In the genomic region with DNA sequence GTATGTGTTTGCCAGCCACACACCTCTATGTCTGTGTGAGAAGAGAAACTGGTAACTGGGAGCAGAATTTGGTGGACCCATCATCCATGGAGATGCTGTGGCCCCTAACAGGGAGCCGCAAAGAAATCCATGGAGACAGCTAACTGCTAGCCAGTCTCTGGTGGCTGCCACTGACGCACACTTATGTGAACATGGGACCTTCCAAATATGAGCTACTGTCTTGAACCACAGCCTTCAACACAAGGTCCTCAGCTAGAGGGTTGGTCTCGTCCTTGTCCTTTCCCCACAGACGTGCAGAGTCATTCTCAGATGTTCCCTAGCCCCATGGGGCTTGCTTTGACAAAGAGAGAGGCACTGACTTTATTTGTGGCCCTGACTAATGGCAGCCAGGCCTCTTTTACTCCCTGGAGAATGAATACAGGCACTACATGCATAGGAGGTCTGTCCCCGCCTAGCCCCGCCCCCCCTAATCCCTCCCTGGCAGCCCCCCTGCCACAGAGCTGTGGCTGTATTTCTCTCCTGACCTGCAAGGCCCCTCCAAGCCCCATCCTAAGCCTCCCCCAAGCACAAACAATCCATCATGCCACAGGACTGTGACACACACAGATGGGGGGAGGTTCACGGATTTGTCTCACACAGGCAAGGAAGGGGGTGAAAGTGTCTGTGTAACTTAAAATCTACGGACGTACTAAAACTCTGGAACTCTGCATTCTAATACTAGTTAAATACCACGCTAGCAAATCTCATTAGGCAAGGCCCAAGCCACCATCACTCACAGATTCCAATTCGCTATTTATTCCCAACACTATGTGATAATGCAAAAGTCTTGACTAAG, we compare ENCODE assay signal across 11 mouse cellular contexts. TPM values are rescaled to one million over a fixed set of nuclear protein-coding genes. Genes with fewer than 3 reads are reported as not detected.
A peak's percentile ranks its signal among the peaks of the same experiment; 100 is the strongest.
DNase-seq lines count a peak whose midpoint lies in the region; ATAC-seq and TF ChIP-seq lines count a peak whose summit lies in the region.
"Had no signal": no experiment of that assay in that cellular context is flagged by ENCODE, and none has a peak within 500 bp of the region (broad histone marks: within the 10 kb centered on the region; RNA-seq: fewer than 3 reads in every experiment).

No protein-coding gene starts in this region.

- no peak for DNase-seq in forebrain, embryonic 11.5 days (ENCODE audit: low spot score)
- no peak for DNase-seq in forebrain, postnatal 0 days
- no peak for DNase-seq in lung, postnatal 25 days (ENCODE audit: low spot score)
- peak; percentile 73 for DNase-seq in embryo, embryonic 9.5 days (ENCODE audit: extremely low spot score)
- no peak for DNase-seq in adipocyte (ENCODE audit: low spot score)
- DNase-seq: cerebellum, postnatal 36 days; spleen, adult 18-20 months had no signal

- no peak overlapping the region for H3K4me2 ChIP-seq in forebrain, embryonic 11.5 days (ENCODE audit: low read depth, low read length, severe bottlenecking)
- no peak overlapping the region for H3K4me2 ChIP-seq in forebrain, postnatal 0 days (ENCODE audit: low read depth)
- H3K4me2 ChIP-seq in lung, embryonic 16.5 days (ENCODE audit: low read depth, low read length), result no peak overlapping the region
- H3K4me2 ChIP-seq in neural tube, embryonic 13.5 days, result no peak overlapping the region
- no peak overlapping the region for H3K4me2 ChIP-seq in intestine, embryonic 16.5 days (ENCODE audit: low read depth, low read length)

- H3K9me3 ChIP-seq in forebrain, embryonic 11.5 days (ENCODE audit: control insufficient read depth, low read length), result no peaks in the 10 kb centered on the region
- H3K9me3 ChIP-seq in forebrain, postnatal 0 days (ENCODE audit: low read length), result no peaks in the 10 kb centered on the region
- H3K9me3 ChIP-seq in lung, embryonic 16.5 days (ENCODE audit: control insufficient read depth, low read length), result no peaks in the 10 kb centered on the region
- no peaks in the 10 kb centered on the region for H3K9me3 ChIP-seq in neural tube, embryonic 13.5 days
- no peaks in the 10 kb centered on the region for H3K9me3 ChIP-seq in intestine, embryonic 16.5 days (ENCODE audit: control insufficient read depth, low read length)

- H3K4me3 ChIP-seq in forebrain, embryonic 11.5 days (ENCODE audit: low read depth, low read length), result no peak overlapping the region
- H3K4me3 ChIP-seq in forebrain, postnatal 0 days (ENCODE audit: low read depth, low read length), result no peak overlapping the region
- H3K4me3 ChIP-seq in lung, embryonic 16.5 days (ENCODE audit: low read length), result no peak overlapping the region
- H3K4me3 ChIP-seq in neural tube, embryonic 13.5 days, result no peak overlapping the region
- no peak overlapping the region for H3K4me3 ChIP-seq in intestine, embryonic 16.5 days (ENCODE audit: low read length)

- H3K4me1 ChIP-seq in forebrain, embryonic 11.5 days (replicated peaks; ENCODE audit: control insufficient read depth, insufficient read depth, low read length), result peaks cover 15% of the 10 kb centered on the region; the same call in 1 of the 2 replicates
- peaks cover 3% of the 10 kb centered on the region; the same call in 1 of the 2 replicates for H3K4me1 ChIP-seq in forebrain, postnatal 0 days (ENCODE audit: insufficient read depth)
- H3K4me1 ChIP-seq in lung, embryonic 16.5 days (replicated peaks; ENCODE audit: control insufficient read depth, insufficient read depth, low read length), result peaks cover 14% of the 10 kb centered on the region
- H3K4me1 ChIP-seq in neural tube, embryonic 13.5 days (replicated peaks), result peaks cover 56% of the 10 kb centered on the region
- peaks cover 18% of the 10 kb centered on the region for H3K4me1 ChIP-seq in intestine, embryonic 16.5 days (ENCODE audit: control insufficient read depth, insufficient read depth, low read length)

- no peak for TF ChIP-seq CTCF in forebrain, postnatal 0 days (IDR thresholded peaks at IDR 0.05; ENCODE audit: low read depth)

- 0 out of 2 replicates have a peak overlapping the region, but pooled peaks have one; percentile 8 for H3K9ac ChIP-seq in forebrain, embryonic 11.5 days (ENCODE audit: low read length)
- H3K9ac ChIP-seq in forebrain, postnatal 0 days, result no peak overlapping the region
- no peak overlapping the region for H3K9ac ChIP-seq in lung, embryonic 16.5 days (ENCODE audit: low read length)
- no peak overlapping the region for H3K9ac ChIP-seq in neural tube, embryonic 13.5 days
- H3K9ac ChIP-seq in intestine, embryonic 16.5 days (ENCODE audit: low read depth, low read length), result no peak overlapping the region

- peaks cover 25% of the 10 kb centered on the region for H3K27me3 ChIP-seq in forebrain, embryonic 11.5 days (ENCODE audit: control insufficient read depth, insufficient read depth, low read length)
- peaks cover 14% of the 10 kb centered on the region; the same call in 1 of the 2 replicates for H3K27me3 ChIP-seq in forebrain, postnatal 0 days (ENCODE audit: insufficient read depth, low read length)
- H3K27me3 ChIP-seq in lung, embryonic 16.5 days (ENCODE audit: control insufficient read depth, insufficient read depth, low read depth, low read length), result peaks cover 37% of the 10 kb centered on the region
- H3K27me3 ChIP-seq in neural tube, embryonic 13.5 days, result peaks cover 95% of the 10 kb centered on the region
- peaks cover 21% of the 10 kb centered on the region for H3K27me3 ChIP-seq in intestine, embryonic 16.5 days (replicated peaks; ENCODE audit: control insufficient read depth, insufficient read depth, low read length)

- H3K27ac ChIP-seq in forebrain, embryonic 11.5 days (ENCODE audit: low read depth, low read length), result no peak overlapping the region
- H3K27ac ChIP-seq in forebrain, postnatal 0 days (ENCODE audit: low read depth, low read length), result no peak overlapping the region
- 0 out of 2 replicates have a peak overlapping the region, but pooled peaks have one; percentile 25 for H3K27ac ChIP-seq in lung, embryonic 16.5 days (ENCODE audit: low read length)
- no peak overlapping the region for H3K27ac ChIP-seq in neural tube, embryonic 13.5 days (replicated peaks)
- H3K27ac ChIP-seq in intestine, embryonic 16.5 days (ENCODE audit: low read length), result no peak overlapping the region

- no peak for ATAC-seq in forebrain, embryonic 11.5 days (replicated peaks; ENCODE audit: low FRiP score)
- ATAC-seq in forebrain, postnatal 0 days, result no peak
- ATAC-seq in lung, embryonic 16.5 days (ENCODE audit: low read depth), result no peak
- 0 out of 2 replicates have a peak, but pooled peaks have one; percentile 20 for ATAC-seq in neural tube, embryonic 13.5 days (ENCODE audit: low read depth)
- ATAC-seq in intestine, embryonic 16.5 days, result no peak
- ATAC-seq: activated CD4-positive, CD25-positive, alpha-beta regulatory T cell, adult 4 months had no signal

- 34% methylated on average over 11 of the region's 11 CpGs for WGBS in forebrain, embryonic 11.5 days
- 42% methylated on average over 11 of the region's 11 CpGs for WGBS in forebrain, postnatal 0 days
- WGBS in lung, embryonic 16.5 days, result 45% methylated on average over 11 of the region's 11 CpGs
- 17% methylated on average over 11 of the region's 11 CpGs for WGBS in neural tube, embryonic 13.5 days
- WGBS in intestine, embryonic 16.5 days, result 47% methylated on average over 11 of the region's 11 CpGs

- H3K36me3 ChIP-seq in forebrain, embryonic 11.5 days (ENCODE audit: control insufficient read depth, insufficient read depth, low read length), result no peaks in the 10 kb centered on the region
- no peaks in the 10 kb centered on the region for H3K36me3 ChIP-seq in forebrain, postnatal 0 days (ENCODE audit: insufficient read depth)
- no peaks in the 10 kb centered on the region for H3K36me3 ChIP-seq in lung, embryonic 16.5 days (ENCODE audit: control insufficient read depth, insufficient read depth, low read length)
- H3K36me3 ChIP-seq in neural tube, embryonic 13.5 days, result no peaks in the 10 kb centered on the region
- no peaks in the 10 kb centered on the region for H3K36me3 ChIP-seq in intestine, embryonic 16.5 days (ENCODE audit: control insufficient read depth, insufficient read depth, low read length)

RNA-seq across cellular contexts. Expression of a gene that starts 16.0 kb away (rescaled TPM):
- 92.3 and 95.1 TPM in 2 replicates for polyA plus RNA-seq in forebrain, embryonic 11.5 days (2014; fragmentation: Nextera tagmentation; extraction: Ambion mirVana)
- 160 and 185 TPM in 2 replicates for total RNA-seq in forebrain, postnatal 0 days (2014; rRNA removed)
- 123 and 140 TPM in 2 replicates for polyA plus RNA-seq in forebrain, postnatal 0 days (2015; fragmentation: Nextera tagmentation; extraction: Ambion mirVana)
- 60.6 and 61.5 TPM in 2 replicates for polyA plus RNA-seq in lung, embryonic 16.5 days (2015; fragmentation: Nextera tagmentation; extraction: Ambion mirVana)
- polyA plus RNA-seq in neural tube, embryonic 13.5 days (2015; fragmentation: Nextera tagmentation; extraction: Ambion mirVana), result 97.1 and 104 TPM in 2 replicates
- polyA plus RNA-seq in intestine, embryonic 16.5 days (2015; fragmentation: Nextera tagmentation; extraction: Ambion mirVana), result 49.0 and 55.4 TPM in 2 replicates
